Mouse (Mus musculus): Measurements from ENCODE around the gene Cd160.

- TF ChIP-seq POLR2A (IDR thresholded peaks at IDR 0.05; ENCODE audit: borderline replicate concordance, low read depth, low read length) (no peak), CTCF (IDR thresholded peaks at IDR 0.05; ENCODE audit: low read depth, low read length) (no peak)
Observed at GRCm38 (mm10) chr3:96811232-96811631, 17.9 kb downstream of the Cd160 start.
